Mouse (Mus musculus) embryo, embryonic 9.5 days (tissue): ENCODE measurements around the gene Filip1l.

Source experiments
- DNase-seq: peaks from one replicate; pipeline ENCODE4 v3.0.0-alpha.2; 2017; ENCODE audit errors: extremely low spot score

Filip1l gene

DNA sequence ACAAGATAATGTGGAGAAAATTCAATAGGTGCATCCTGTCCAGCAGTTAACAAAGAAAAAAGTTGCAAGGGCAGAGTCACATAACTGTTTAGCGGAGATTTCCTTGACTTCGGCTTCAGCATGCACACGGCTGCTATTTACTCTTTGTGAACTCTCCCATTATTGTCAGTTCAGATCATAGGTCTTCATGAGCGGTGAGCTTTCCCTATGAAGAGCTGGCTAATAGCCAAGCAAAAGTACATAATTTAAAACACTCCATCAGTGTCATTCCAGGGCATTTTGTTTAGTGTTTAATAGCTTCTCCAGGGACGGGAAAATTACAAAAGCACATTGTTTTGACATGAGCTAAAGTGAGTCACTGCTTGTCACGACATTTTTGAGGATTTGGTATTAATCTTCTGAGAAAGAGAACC is 179.2 kb downstream of the Filip1l start:
- DNase-seq: no peak

DNA sequence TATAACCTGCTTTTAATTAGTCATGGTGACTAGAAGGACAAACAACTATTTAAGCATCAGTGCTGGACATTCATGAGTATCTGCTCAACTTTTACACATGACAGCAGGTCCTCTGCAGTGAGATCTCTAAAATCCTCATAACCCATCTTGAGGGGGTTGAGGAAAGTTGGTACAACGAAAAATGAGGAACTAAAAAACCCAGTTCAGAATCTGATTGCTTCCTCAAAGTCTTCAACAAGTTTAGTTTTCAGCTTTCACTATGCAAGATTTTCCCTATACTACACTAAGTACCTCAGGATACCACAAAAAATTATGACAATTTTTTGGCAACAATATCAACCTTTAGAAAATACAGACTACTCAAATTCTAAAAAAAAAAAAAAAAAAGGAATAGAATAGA is 181.5 kb downstream of the Filip1l start:
- no peak for DNase-seq

DNA sequence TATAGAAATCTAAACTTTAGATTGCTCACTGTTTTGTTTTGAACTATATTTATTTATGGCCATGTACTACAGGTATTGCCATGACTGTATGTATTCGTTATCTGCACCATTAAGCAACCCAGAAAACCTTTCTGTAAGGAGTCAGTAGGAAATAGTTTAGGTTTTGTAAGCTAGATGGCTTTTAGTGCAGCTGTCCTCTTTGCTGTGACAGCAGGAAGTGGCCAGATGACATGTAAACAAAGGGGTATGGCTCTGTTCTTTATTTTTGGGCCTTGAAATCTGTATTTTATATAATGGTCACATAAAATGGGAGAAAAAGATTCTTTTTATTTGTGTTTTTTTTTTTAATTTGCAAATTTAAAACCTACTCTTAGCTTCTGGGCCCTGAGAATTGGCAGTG is 181.9 kb downstream of the Filip1l start:
- DNase-seq: no peak

DNA sequence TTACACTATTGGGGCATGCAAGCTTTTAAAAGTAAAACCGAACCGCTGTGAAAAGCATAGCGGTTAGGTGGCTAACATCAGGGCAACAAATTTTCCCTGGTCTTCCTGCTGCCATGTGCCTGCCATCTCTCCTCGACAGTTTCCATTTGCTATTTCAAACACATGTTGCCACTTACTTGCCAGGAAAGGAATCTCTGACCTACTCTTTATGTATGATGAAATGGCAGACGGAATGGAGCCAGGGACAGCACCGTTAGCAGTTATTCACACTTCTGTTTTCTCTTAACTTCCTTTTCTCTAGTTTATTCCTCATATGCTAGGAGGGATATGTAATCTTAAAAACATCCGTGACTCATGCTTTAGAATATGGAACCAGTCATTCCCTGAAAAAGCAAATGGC is 183.6 kb downstream of the Filip1l start:
- DNase-seq: no peak

DNA sequence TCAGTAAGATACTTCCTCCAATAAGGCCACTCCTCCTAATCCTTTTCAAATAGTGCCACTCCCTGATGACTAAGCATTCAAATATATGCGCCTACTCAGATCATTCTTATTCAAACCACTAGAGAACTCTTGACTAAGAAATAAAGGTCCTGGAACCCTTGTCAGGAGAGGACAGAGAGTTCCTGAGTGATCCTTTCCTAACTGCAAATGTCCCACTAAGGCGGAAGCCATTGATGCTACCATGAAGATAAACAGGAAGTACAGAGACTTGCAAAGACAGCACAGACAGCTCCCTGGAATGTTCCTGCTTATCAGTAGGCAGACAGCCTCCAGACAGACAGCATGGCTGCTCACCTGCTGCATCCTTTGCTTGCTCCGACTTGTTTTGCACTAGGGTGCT is 190.3 kb downstream of the Filip1l start:
- no peak for DNase-seq

DNA sequence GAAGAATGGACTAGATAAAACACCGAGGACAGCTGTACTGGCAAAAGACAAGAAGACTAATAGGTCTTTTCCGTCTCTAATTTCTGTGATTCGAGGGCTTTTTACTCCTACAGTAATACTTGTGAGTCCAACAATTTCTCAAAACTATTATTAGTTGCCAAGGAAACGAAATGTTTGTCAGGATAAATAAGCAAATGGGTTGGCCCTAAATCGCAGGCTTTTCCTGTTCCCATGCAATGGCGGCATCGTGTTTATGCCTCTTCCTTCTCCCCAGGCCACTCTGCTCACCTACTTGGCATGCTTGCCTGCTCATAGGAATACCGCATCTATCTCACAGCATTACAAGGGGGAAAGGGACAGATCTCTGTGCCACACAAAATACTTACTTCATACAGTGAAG is 191.5 kb downstream of the Filip1l start:
- DNase-seq: no peak

DNA sequence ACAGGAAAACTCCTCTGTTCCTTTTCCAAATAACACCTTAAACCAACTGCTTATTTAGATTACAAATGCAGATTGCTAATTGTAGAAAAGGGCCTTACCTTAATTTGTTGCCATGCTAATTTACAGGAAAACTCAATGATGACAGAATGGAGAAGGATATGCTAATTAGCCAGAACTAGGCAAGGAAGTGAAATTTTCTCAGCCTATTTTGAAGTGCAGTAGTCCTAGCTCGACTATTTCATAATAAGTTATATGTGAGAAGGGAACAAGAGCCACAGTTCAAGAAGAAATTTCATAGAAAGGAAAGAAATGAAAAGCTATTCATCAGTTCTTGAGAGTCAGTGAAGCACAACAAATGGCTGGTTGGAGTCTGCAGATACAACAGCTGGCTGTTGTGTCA is 193.5 kb downstream of the Filip1l start:
- no peak for DNase-seq

DNA sequence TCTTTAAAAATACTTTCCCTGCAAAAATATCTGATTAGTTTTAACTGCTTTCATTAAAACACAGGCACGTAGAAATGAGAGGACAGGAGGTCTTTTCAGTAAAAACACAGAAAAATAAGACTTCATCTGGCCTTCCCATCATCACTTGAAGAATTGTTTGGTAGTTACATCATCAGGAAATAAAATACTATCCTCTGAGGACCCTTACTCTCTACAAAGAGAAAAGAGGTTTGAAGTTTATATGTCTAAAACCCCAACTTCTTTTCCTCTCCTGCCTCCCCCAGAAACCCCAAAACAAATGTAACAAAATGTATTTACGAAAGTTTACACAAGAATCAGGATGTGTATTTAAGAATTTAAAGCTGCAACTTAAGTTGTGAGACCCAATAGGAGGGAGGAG is 195.7 kb downstream of the Filip1l start:
- DNase-seq: no peak

DNA sequence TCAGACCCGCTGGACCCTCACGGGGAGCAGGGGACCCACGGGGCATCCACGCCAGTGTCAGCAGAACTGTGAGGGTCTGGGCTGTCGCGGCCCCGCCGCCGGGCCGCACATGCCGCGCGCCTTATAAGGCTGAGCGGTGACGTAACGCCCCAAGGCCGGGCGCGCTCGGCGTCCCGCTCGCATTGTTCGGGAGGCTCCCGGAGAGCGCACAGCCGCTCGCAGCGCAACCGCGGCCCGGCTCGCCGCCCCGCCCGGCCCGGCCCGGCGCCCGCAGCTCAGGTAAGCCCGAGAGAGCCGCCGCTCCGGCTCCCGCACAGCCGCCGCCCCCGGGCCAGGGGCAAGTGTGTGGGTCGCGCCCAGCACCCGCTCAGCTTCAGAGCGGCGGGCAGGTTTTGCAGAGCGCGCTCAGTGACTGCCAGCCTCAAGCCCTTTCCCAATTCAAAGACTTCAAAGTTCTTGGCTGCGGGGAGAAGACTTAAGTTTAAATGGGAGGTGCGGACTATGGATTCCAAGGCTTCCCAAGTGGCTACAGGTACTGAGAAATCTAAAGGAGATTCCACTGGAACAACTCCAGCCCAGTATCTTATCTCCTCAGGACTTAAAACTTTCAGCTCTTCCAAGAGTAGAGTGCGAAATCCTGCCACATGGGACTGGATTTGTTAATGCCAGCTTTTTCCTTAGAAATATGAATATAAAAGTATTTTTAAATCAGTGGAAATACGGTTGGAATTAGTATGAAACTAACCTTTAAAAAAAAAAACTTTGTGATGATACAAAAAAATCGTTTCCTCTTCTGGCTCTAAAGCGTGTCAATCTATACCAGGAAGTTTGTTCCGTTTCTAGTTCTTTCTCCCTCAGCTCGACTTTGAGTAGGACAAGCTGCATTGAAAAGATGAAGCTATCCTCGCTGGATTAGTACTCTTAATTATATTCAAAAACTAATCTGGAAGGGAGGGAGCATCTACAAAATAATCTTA is 196.5 kb downstream of the Filip1l start:
- DNase-seq: peak; percentile 78

DNA sequence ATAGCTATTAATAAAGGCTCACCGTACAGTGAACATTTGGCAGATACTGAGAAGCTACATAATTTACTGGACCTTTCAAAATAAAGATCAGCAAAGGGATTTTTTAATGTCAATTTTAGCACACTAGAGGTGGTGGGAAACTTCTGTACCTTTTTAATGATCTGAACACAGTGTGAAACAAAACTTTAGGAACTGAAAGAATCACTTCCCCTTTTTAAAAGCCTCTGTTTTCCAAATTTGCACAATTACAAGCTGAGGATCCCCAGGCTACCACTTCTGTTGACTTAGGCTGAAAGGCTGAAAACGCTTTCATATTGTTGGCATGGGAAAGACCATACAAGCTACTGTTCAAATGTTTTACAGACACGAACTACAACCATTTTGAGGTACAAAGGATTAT is 197.2 kb downstream of the Filip1l start:
- DNase-seq: no peak

DNA sequence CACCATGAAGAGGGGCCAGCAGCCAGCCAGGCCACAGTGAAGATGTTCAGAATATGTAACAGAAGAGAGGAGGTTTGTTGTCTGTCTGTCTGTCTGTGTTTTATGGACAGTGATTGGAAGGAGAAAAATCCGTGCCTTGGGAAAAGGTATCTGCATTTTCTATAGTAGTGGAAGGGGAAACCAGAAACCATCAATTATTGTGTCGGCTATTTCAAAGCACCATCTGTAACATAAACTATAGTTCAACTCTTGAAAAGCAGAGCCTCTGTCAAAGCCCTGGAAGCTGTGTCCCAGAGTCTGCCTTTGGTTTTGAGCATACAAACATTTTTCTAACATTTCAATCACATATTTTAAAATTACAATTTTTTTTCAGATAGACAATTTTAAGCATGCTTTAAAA is 197.9 kb downstream of the Filip1l start:
- DNase-seq: peak; percentile 24

DNA sequence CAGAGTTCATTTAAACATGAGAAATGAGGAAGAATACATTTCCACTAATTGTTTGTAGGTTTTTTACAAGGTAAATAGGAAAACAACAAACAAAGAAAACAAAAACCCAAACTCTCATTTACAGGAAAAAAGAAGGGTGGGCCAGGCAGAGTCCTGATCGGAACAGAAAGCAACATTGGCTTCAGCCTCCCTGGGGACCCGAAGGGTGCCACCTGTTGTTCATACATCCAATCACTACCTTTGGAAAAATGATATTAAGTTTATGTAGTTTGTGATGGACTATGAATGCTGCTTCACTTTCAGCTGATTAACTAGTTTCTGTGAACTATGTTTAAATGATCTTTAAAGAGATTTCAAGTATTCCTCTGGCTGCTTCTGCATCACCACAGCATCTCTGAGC is 198.7 kb downstream of the Filip1l start:
- no peak for DNase-seq

DNA sequence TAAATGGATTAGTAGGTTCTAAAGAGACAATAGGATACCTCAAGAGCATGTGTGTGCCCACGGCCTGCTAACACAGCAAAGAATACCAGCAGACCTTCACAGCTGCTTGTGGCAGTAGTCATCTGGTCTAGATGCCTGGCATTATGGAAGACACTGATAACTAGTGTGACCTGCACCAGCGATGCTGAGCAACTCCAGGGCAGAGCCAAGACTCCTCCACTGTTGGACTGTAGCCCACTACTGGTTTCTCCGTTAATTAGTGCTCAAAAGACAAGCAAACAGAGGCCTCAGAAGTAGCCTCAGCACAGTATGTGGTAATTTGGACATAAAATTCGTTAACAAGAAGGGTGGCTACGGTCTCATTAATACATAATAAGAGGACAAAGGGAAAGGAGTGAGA is 199.8 kb downstream of the Filip1l start:
- DNase-seq: no peak

DNA sequence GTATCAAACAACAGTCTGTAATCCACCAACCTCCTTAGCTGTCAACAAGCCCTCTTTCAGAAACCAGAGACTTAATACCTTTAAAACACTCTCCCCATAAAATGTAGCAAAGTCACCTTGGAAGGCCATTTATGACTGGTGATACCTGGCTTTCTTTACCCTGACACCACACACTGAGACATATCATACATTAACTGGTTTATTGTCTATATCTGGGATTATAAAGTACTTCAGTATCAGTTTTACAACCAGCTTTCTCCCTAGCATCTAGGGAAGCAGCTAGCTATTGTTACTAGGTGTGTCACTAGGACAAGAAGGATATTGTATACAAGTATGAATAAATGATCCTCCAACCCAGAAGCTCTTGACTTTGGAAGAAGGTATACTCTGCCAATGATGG is 200.3 kb downstream of the Filip1l start:
- no peak for DNase-seq

DNA sequence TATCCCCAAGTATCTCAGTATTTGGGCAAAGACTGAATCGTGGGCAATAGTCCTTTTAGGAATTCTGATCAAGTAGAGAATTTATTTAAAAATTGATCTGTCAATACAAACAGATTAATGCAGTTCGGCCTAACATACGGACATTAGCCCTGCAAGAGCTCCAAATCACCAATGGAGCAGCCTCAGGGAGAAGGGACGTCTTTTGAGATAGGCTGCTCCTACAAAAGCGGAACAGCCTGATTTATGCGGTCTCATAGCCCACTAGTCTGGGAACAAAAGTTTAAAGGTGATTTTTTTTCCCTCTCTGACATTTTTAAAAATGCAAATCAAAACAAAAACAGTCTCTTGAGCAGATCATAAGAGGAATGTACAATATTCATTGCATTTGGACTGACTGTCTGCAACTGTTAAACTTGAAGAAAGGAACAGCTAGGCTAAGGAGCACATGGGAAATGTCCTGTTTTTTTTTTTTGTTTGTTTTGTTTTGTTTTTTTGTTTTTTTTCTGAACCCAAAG is 202.1 kb downstream of the Filip1l start:
- no peak for DNase-seq

DNA sequence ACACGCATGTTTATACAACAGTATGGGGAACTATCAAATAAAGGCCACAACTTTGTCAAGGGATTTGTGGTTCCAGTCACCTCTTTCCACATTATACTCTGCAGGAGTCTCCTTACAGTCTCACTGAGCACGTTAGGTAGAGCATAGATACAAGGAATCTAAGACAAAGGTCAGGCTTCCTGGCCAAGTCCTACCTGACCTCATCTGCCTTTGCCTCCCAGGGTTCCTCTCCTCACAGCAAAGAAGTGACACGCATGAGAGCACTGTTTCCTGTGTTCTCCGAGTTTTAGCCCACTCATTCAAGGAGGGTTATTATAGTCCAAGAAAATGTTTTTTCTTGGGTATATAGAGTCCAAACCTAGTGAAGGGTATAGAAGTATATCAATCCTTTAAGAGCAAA is 202.8 kb downstream of the Filip1l start:
- DNase-seq: no peak

DNA sequence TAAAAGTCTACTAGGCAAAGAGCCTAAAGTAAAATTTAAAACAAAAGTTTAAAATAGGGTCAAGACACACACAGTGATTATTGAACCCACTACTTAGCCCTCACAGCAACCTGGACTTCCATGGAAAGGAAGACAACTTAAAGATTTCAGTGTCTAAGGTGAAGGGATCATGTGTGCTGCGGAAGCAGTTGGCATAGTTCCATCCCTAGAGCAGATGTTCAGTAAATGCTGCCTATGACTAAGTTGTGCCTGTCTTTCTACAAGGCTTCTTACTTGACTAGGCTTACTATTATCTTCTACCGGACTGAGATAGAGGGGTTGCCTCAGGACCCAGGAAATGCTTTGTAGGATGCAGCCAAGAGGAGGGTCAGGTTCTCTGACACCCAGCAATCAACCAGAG is 203.4 kb downstream of the Filip1l start:
- no peak for DNase-seq

DNA sequence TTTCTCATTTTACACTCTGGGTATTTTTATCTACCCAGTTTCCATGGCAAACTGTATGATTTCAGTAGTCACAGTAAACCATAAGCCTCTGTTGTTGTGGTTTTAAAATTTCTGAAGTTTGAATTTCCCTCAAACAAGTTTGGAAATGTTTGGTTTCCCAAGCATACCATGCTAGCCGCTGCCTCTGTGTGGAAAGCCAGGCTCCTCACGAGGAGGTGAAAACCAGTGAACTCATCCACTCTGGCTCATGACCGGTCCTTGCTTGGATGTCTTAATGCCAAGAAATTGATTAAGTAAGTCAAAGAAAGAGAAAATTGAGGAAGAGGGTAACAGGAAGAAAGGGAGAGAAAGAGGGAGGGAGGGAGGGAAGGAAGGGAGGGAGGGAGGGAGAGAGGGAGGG is 205.4 kb downstream of the Filip1l start:
- DNase-seq: no peak

DNA sequence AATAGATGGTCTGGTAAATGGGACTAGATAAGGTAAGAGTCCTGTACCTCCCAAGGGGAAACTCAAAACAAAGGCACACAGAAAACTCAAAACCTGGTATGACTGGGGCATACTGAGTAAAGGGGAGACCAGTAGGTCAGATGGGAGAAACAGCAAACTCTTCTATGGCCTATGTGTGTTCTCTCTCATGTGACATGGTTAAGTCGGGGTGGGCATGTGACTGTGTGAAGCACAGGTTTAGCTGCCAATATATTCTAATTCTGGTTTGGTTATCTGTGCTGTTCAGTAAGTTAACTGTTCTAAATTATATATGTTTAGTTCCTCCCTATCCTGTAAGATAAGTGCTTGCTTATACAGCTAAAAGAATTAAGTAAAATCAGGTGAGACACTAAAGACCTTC is 207.3 kb downstream of the Filip1l start:
- no peak for DNase-seq

DNA sequence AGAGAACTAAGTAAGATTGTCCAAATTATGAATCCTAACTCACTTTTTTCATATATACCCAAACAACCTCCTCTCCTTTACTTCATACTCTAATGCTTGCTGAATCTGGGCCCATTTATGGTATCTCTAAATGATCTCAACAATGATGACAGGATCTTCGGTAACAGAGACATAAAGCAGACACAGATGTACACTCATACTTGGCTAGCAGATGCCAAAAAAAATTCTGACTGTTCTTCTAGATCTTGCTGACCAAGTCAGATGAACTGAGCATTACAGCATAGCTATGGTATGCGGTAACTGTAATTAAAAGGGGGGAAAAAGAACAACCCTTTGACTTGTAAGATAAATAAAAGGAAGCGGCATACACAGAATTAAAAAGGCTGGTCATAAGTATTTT is 210.6 kb downstream of the Filip1l start:
- no peak for DNase-seq

DNA sequence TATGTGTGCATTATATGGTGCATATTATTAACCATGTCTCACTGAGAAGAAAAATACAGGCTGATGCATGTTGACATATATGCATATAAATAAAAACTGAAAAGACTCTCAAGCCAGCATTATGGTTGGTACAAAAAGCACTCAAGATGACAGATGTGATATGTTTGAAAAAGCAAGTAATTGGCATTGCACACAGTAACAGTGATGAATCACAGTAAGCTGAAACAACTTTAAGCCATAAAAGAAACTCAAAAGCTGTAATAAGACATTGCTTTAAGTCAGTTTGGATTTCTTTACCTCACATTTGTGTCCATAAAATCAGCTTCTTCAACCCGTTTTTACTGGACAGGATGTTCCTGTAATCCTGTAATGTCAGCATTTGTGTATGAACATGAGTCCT is 211.9 kb downstream of the Filip1l start:
- DNase-seq: no peak

DNA sequence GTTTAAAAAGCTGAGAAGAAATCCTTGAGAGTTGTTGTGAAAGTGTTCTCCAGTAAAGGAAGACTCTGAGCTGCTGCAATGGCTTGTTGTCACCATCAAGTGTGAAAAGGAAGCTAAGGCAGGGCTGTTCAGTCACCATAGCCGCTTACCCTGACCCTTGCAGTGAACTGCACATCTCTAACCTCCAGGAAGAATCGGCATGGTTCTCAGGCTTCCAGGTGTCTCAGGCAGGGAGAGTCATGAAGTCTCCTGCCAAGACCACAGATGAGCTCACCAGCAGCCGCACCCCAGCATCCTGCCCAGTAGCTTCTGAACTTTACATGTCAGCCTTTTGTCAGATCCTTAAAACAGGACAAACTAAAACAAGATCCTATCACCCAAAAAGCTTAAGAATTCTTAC is 213.3 kb downstream of the Filip1l start:
- no peak for DNase-seq

DNA sequence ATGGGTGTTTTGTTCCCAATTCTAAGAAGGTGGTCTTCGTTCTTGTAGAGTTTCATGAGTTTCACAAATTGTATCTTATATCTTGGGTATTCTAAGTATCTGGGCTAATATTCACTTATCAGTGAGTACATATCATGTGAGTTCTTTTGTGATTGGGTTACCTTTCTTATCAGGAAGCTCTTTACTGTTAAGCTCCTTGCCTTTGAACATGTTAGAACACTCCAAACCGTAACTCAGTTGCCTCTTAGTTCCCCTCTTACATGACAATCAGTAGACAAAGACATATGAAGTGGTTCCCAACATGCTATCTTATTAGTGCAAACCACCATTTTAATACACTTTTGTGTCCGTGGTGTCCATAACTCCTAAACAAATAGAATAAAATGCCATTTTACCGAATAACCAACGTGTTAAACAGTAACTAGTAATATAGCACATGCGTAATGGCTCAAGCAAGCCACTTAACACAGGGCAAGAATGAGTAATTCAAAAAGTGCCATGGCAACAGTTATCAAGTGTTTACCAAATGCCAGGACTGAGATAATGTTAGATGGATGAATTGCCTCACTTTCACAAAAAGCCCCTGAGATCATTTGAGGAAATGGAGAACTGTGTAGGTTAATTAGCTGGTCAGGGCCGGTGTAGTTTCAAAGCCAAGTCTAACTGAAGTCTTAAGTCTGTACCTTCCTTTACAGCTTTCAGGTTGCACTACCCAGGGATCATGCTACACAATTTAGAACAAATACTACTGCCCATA is 215.9 kb downstream of the Filip1l start:
- no peak for DNase-seq
